Mouse (Mus musculus) cerebellum, postnatal 10 days (tissue): ENCODE measurements at regions not wholly inside any gene's neighbourhood (a gene's known extent, or its start where the extent isn't known, plus 50 kb on each side); places are given as distances from the start of the nearest gene placed in this dataset.

ENCODE experiments used
- DNase-seq, 2 experiments: peaks; one replicate each; pipeline ENCODE4 v3.0.0; 2021; ENCODE audit warnings: mixed read lengths in 2 of 2

- DNase-seq = no peak
Observed at GRCm38 (mm10) chr4:39292348-39292845, 157.7 kb upstream of the 1700009N14Rik start.

- peak in 1 of 2 experiments; percentile 1 for DNase-seq
Observed at GRCm38 (mm10) chr4:39310131-39310530, 140.0 kb upstream of the 1700009N14Rik start.

DNA sequence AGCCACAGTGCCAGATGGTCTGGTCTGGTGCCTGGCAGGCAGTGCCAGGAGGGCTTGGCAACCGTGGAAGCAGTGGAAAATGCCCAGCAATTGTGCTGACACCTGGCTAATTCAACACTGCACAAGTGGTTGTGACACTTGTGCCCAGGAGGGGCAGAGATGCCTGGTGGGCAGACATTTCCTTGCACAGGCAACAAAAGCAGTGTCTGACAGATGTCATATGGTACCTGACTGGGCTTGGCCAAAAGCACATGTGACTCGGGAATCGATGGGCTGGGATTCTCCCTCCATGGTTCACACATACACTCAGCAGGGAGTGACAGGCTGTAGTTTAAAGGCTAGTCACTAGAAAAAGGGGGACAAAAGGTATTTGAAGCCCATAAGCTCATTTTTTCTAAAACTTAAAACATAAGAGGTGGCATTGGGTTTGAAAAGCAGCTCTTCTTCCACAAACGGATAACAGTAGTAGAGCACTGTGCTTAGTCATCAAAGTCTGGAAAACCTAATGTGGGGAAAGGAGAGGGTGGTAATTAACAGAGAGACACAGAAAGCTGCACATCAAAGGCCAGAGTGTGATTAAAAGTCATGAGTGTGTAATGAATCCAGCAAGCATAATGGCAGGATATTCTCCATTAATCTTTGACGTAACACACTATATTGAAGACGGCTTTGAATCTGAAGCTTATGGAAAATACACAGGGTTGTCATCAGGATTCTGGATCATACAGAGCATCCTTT lies 105.5 kb upstream of the 1700009N14Rik start:
- peak; percentile 96 for DNase-seq

DNA sequence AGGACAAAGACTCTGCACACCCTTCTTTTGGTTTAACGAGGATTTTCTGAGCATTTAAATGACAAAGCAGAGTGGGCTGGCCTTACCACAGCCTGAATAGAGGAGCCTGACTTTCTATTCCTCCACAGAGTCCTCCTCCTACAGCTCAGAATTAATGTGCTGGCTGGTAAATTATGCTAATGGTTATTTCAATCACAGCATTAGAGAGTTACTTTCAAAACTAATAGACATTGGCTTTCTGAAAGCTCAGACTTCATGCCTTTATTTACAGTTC lies 105.0 kb upstream of the 1700009N14Rik start:
- no peak for DNase-seq

- DNase-seq = peak; percentile 5 to 11
Observed at GRCm38 (mm10) chr4:39368159-39368558, 81.9 kb upstream of the 1700009N14Rik start.

DNA sequence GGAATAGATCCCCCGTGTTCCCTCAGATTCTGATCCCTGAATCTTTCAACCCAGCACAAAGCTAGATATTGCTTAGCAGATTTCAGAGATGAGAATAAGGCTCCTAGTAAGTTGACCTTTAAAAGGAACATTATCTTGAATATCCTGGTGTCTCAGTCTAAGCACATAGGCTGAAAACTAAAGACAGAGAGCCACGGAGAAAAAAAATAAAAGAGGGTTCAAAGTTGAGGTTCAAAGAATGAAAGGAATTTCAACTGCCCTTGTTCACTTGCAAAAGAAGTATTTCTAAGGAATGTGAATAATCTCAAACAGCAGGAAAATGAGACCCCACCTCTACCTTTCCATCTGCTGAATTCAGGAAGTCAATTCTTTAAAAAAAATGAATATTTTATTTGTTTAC lies 69.3 kb upstream of the 1700009N14Rik start:
- no peak for DNase-seq

DNA sequence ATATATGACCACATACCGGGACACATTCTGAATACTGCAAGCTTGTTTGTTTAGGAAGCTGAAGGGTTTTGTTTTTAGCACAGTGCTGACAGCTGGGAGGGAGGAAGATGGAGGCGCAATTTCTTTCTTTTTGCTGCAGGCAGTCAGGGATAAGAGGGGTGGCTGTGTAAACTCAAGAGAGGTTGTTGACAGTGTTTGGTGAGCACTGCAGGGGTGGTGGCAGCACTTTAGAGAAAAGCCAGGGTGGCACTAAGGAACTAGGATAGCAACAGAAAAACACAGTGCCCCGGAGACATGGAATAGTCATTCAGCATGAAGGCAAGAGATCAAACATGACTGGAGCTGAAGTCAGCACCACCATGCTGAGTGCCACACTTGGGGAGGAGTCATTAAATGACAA lies 51.9 kb upstream of the 1700009N14Rik start:
- DNase-seq = no peak
